Mouse (Mus musculus) spleen, adult 2 months (tissue): ENCODE measurements around the gene 1700029J07Rik.

Source experiments
- CTCF ChIP-seq: fragments of 200-500 bp; IDR thresholded peaks from 2 replicates; pipeline ENCODE4 v1.5.1; 2011; ENCODE audit warnings: mild to moderate bottlenecking, inconsistent platforms; ENCODE audit not compliant: insufficient read depth, insufficient read length, insufficient replicate concordance; ENCODE audit errors: extremely low read depth
- POLR2A ChIP-seq: fragments of 200-500 bp; IDR thresholded peaks from 2 replicates; pipeline ENCODE4 v1.6.1; 2011; ENCODE audit warnings: low read depth, low read length, inconsistent platforms

DNA sequence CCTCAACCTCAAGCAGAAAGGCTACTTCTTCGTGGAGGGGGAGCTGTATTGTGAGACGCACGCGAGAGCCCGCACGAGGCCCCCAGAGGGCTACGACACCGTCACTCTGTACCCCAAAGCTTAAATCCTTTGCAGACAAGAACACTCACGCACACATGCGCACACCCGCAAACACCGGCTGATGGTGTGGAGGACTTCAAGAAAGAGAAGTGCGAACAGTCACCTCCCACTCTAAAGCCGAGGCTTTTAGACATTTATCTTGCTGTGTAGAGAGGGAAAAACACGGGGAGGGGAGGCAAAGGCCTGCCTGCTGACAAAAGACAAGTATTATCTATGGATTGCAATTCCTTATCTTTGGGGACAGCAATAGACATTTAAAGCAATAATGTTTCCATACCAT lies 56.2 kb downstream of the 1700029J07Rik start:
- TF ChIP-seq CTCF (no peak), POLR2A (no peak)
